Mouse (Mus musculus) stomach, postnatal 0 days (tissue): ENCODE results near the gene Dach1.

Experiments used
- CTCF ChIP-seq: IDR thresholded peaks from 2 replicates; pipeline ENCODE4 v1.5.1; 2016; ENCODE audit warnings: antibody characterized with exemption, low read depth, mild to moderate bottlenecking, moderate library complexity
- EP300 ChIP-seq: optimal IDR thresholded peaks from 2 replicates; pipeline ENCODE3; 2016; ENCODE audit warnings: antibody characterized with exemption

- TF ChIP-seq CTCF (no peak), EP300 (no peak)
These were observed 298.6 kb downstream of the Dach1 start for GRCm38 (mm10) chr14:97871001-97871400.
